Mouse (Mus musculus): ENCODE data around the gene Cryba4. TPM values are rescaled to one million over a fixed set of nuclear protein-coding genes. Genes with fewer than 3 reads are reported as not detected.

Gene Cryba4
- total and polyA plus RNA-seq, 3 experiments, result not detected

GRCm38 (mm10) chr5:112257896-112258295, 5.6 kb upstream of the Cryba4 start:
- TF ChIP-seq BHLHE40 (IDR thresholded peaks at IDR 0.05; ENCODE audit: low read depth, low read length), result no peak
- TF ChIP-seq JUND (conservative IDR thresholded peaks at IDR 0.05; ENCODE audit: low read depth, low read length), result no peak
- TF ChIP-seq RCOR1 (conservative IDR thresholded peaks at IDR 0.05; ENCODE audit: low read depth, low read length), result no peak
- no peak for TF ChIP-seq UBTF (IDR thresholded peaks at IDR 0.05; ENCODE audit: low read depth, low read length)
- TF ChIP-seq USF2 (conservative IDR thresholded peaks at IDR 0.05; ENCODE audit: low read depth, low read length), result no peak
- no peak overlapping the region for H3K4me3 ChIP-seq (replicated peaks in 1 of 3; ENCODE audit: low read depth in 2 of 3, low read length in 2 of 3, poor library complexity in 1 of 3)

GRCm38 (mm10) chr5:112256457-112256856, 4.1 kb upstream of the Cryba4 start:
- H3K27ac ChIP-seq (ENCODE audit: insufficient read depth, low read depth), result no peak overlapping the region
- no peak for TF ChIP-seq TBP (conservative IDR thresholded peaks at IDR 0.05; ENCODE audit: low read depth, low read length)
- no peak for TF ChIP-seq SMC3 (IDR thresholded peaks at IDR 0.05; ENCODE audit: low read depth, low read length)
- no peak for TF ChIP-seq POLR2AphosphoS2 (IDR thresholded peaks at IDR 0.05; ENCODE audit: low read depth, low read length)
- TF ChIP-seq USF2 (conservative IDR thresholded peaks at IDR 0.05; ENCODE audit: low read depth, low read length), result no peak
- TF ChIP-seq ZKSCAN1 (IDR thresholded peaks at IDR 0.05; ENCODE audit: borderline replicate concordance, low read depth, low read length), result no peak
- no peak for TF ChIP-seq RAD21 (IDR thresholded peaks at IDR 0.05; ENCODE audit: low read depth, low read length)
- TF ChIP-seq MAX (IDR thresholded peaks at IDR 0.05; ENCODE audit: low read length), result no peak
- TF ChIP-seq MAZ (IDR thresholded peaks at IDR 0.05; ENCODE audit: low read depth, low read length), result no peak
- TF ChIP-seq E2F4 (IDR thresholded peaks at IDR 0.05; ENCODE audit: insufficient replicate concordance, low read depth, low read length), result no peak
- peaks cover 61% of the 10 kb centered on the region for H3K27me3 ChIP-seq (replicated peaks)
- H3K4me2 ChIP-seq (ENCODE audit: insufficient read depth, low read depth, poor library complexity, severe bottlenecking), result no peak overlapping the region
- dilution Hi-C loops (cut with MboI; ENCODE audit: extremely low pct_ligation_motif_present, extremely low pct_unique_long_range_greater_than_20kb, low sequenced_read_pairs), result no loop called here
- H3K4me3 ChIP-seq (replicated peaks in 1 of 3; ENCODE audit: low read depth in 2 of 3, low read length in 2 of 3, poor library complexity in 1 of 3), result no peak overlapping the region
- H3K9ac ChIP-seq (ENCODE audit: insufficient read depth, low read depth), result no peak overlapping the region
- H3K36me3 ChIP-seq (replicated peaks in 1 of 2; ENCODE audit: control insufficient read depth in 1 of 2, insufficient read depth in 1 of 2, low read length in 1 of 2), result no peaks in the 10 kb centered on the region
- peaks cover 2% of the 10 kb centered on the region for H3K9me3 ChIP-seq (replicated peaks; ENCODE audit: low read length)
- H3K4me1 ChIP-seq (ENCODE audit: control insufficient read depth in 1 of 2, insufficient read depth in 2 of 2), result peaks cover 11 to 14% of the 10 kb centered on the region in 2 experiments
- no peak for DNase-seq (ENCODE audit: extremely low read depth)
- in situ Hi-C loops (cut with MboI; ENCODE audit: low pct_ligation_motif_present, low pct_unique_long_range_greater_than_20kb, low sequenced_read_pairs), result no loop called here
- no peaks in the 10 kb centered on the region for H3K79me2 ChIP-seq (replicated peaks; ENCODE audit: control insufficient read depth, extremely low read depth, insufficient read depth, poor library complexity, severe bottlenecking)

More at GRCm38 (mm10) chr5:112257896-112258295, 5.6 kb upstream of the Cryba4 start:
- H3K36me3 ChIP-seq (replicated peaks in 1 of 2; ENCODE audit: control insufficient read depth in 1 of 2, insufficient read depth in 1 of 2, low read length in 1 of 2), result no peaks in the 10 kb centered on the region
- dilution Hi-C loops (cut with MboI; ENCODE audit: extremely low pct_ligation_motif_present, extremely low pct_unique_long_range_greater_than_20kb, low sequenced_read_pairs) (no loop called here), in situ Hi-C loops (cut with MboI; ENCODE audit: low pct_ligation_motif_present, low pct_unique_long_range_greater_than_20kb, low sequenced_read_pairs) (no loop called here)
- H3K79me2 ChIP-seq (replicated peaks; ENCODE audit: control insufficient read depth, extremely low read depth, insufficient read depth, poor library complexity, severe bottlenecking), result no peaks in the 10 kb centered on the region
- H3K4me1 ChIP-seq (ENCODE audit: control insufficient read depth in 1 of 2, insufficient read depth in 2 of 2), result peaks cover 11% of the 10 kb centered on the region in 2 experiments
- no peak for DNase-seq (ENCODE audit: extremely low read depth)
- H3K9ac ChIP-seq (ENCODE audit: insufficient read depth, low read depth), result no peak overlapping the region
- H3K27me3 ChIP-seq (replicated peaks), result peaks cover 59% of the 10 kb centered on the region
- H3K27ac ChIP-seq (ENCODE audit: insufficient read depth, low read depth), result no peak overlapping the region
- H3K9me3 ChIP-seq (replicated peaks; ENCODE audit: low read length), result peaks cover 4% of the 10 kb centered on the region
- no peak overlapping the region for H3K4me2 ChIP-seq (ENCODE audit: insufficient read depth, low read depth, poor library complexity, severe bottlenecking)

GRCm38 (mm10) chr5:112255426-112255825, 3.1 kb upstream of the Cryba4 start, which contains the start of gene Crybb1:
Gene Crybb1 (plus strand): TSS chr5:112255815.
- no peak within 1 kb of the TSS for H3K9ac ChIP-seq (ENCODE audit: insufficient read depth, low read depth)

More at GRCm38 (mm10) chr5:112255426-112255825, 3.1 kb upstream of the Cryba4 start, which contains the start of gene Crybb1:
- H3K27me3 ChIP-seq (replicated peaks), result peaks cover 70% of the 10 kb centered on the region
- no peak within 1 kb of the TSS for H3K4me3 ChIP-seq (replicated peaks in 1 of 3; ENCODE audit: low read depth in 2 of 3, low read length in 2 of 3, poor library complexity in 1 of 3)
- H3K4me1 ChIP-seq (ENCODE audit: control insufficient read depth in 1 of 2, insufficient read depth in 2 of 2), result peaks cover 6 to 10% of the 10 kb centered on the region in 2 experiments
- no peaks in the 10 kb centered on the region for H3K79me2 ChIP-seq (replicated peaks; ENCODE audit: control insufficient read depth, extremely low read depth, insufficient read depth, poor library complexity, severe bottlenecking)
- TF ChIP-seq EP300 (IDR thresholded peaks at IDR 0.05; ENCODE audit: low read length) (no peak), JUND (conservative IDR thresholded peaks at IDR 0.05; ENCODE audit: low read depth, low read length) (no peak), MAZ (IDR thresholded peaks at IDR 0.05; ENCODE audit: low read depth, low read length) (no peak), RCOR1 (conservative IDR thresholded peaks at IDR 0.05; ENCODE audit: low read depth, low read length) (no peak), MYC (IDR thresholded peaks at IDR 0.05; ENCODE audit: low read depth, low read length) (no peak), SIN3A (IDR thresholded peaks at IDR 0.05; ENCODE audit: low read length) (no peak), ZNF384 (IDR thresholded peaks at IDR 0.05; ENCODE audit: low read depth, low read length) (no peak), USF2 (conservative IDR thresholded peaks at IDR 0.05; ENCODE audit: low read depth, low read length) (no peak), NRF1 (IDR thresholded peaks at IDR 0.05; ENCODE audit: low read depth, low read length) (no peak), POLR2A (IDR thresholded peaks at IDR 0.05; ENCODE audit: low read depth, low read length) (no peak), GABPA (IDR thresholded peaks at IDR 0.05; ENCODE audit: insufficient replicate concordance, low read depth, low read length) (no peak), NELFE (IDR thresholded peaks at IDR 0.05; ENCODE audit: low read depth, low read length) (no peak), CTCF (conservative IDR thresholded peaks at IDR 0.05 in 1 of 2, IDR thresholded peaks at IDR 0.05 in 1 of 2; ENCODE audit: low read depth in 2 of 2, low read length in 2 of 2) (no peak), RAD21 (IDR thresholded peaks at IDR 0.05; ENCODE audit: low read depth, low read length) (no peak), USF1 (IDR thresholded peaks at IDR 0.05; ENCODE audit: low read depth, low read length) (no peak), MXI1 (IDR thresholded peaks at IDR 0.05; ENCODE audit: low read depth, low read length) (no peak)
- H3K4me2 ChIP-seq (ENCODE audit: insufficient read depth, low read depth, poor library complexity, severe bottlenecking), result no peak within 1 kb of the TSS
- no peaks in the 10 kb centered on the region for H3K36me3 ChIP-seq (replicated peaks in 1 of 2; ENCODE audit: control insufficient read depth in 1 of 2, insufficient read depth in 1 of 2, low read length in 1 of 2)
- H3K9me3 ChIP-seq (replicated peaks; ENCODE audit: low read length), result no peaks in the 10 kb centered on the region
- dilution Hi-C loops (cut with MboI; ENCODE audit: extremely low pct_ligation_motif_present, extremely low pct_unique_long_range_greater_than_20kb, low sequenced_read_pairs), result no loop called here
- no peak for DNase-seq (ENCODE audit: extremely low read depth)
- in situ Hi-C loops (cut with MboI; ENCODE audit: low pct_ligation_motif_present, low pct_unique_long_range_greater_than_20kb, low sequenced_read_pairs), result no loop called here
- H3K27ac ChIP-seq (ENCODE audit: insufficient read depth, low read depth), result no peak within 1 kb of the TSS
